Mouse (Mus musculus): Measurements from ENCODE around the gene Sars2. TPM values are rescaled to one million over a fixed set of nuclear protein-coding genes. Genes with fewer than 3 reads are reported as not detected.

The Sars2 gene
- polyA plus RNA-seq, 1 experiment, result 22.5 TPM

- Histone ChIP-seq H3K9me3 (replicated peaks; ENCODE audit: control insufficient read depth, insufficient read depth, low read length, poor library complexity, severe bottlenecking) (no peaks in the 10 kb centered on the region), H3K36me3 (ENCODE audit: control insufficient read depth, insufficient read depth, low read length, poor library complexity, severe bottlenecking) (0 out of 2 replicates have a peak, but pooled peaks cover 8% of the 10 kb centered on the region), H3K27ac (ENCODE audit: insufficient read depth, low read length) (no peak overlapping the region), H3K4me3 (ENCODE audit: low read depth, low read length) (no peak overlapping the region), H3K27me3 (ENCODE audit: control insufficient read depth, insufficient read depth, low read length, poor library complexity, severe bottlenecking) (no peaks in the 10 kb centered on the region), H3K4me1 (ENCODE audit: control insufficient read depth, insufficient read depth, low read length) (no peaks in the 10 kb centered on the region), H3K9ac (ENCODE audit: low read depth, poor library complexity, severe bottlenecking) (no peak overlapping the region)
- TF ChIP-seq CTCF (IDR thresholded peaks at IDR 0.05; ENCODE audit: low read depth, low read length) (no peak), EP300 (IDR thresholded peaks at IDR 0.05; ENCODE audit: insufficient read depth, low read depth, low read length) (no peak), POLR2A (IDR thresholded peaks at IDR 0.05; ENCODE audit: insufficient read depth, low read length) (no peak)
Measured at GRCm38 (mm10) chr7:28749935-28750334, 8.1 kb downstream of the Sars2 start.

- TF ChIP-seq POLR2A (IDR thresholded peaks at IDR 0.05; ENCODE audit: insufficient read depth, low read length), result no peak
- no peak for TF ChIP-seq CTCF (IDR thresholded peaks at IDR 0.05; ENCODE audit: low read depth, low read length)
- no peak for TF ChIP-seq EP300 (IDR thresholded peaks at IDR 0.05; ENCODE audit: insufficient read depth, low read depth, low read length)
- Histone ChIP-seq H3K27ac (ENCODE audit: insufficient read depth, low read length) (no peak within 1 kb of the TSS), H3K4me1 (ENCODE audit: control insufficient read depth, insufficient read depth, low read length) (no peaks in the 10 kb centered on the region), H3K9me3 (replicated peaks; ENCODE audit: control insufficient read depth, insufficient read depth, low read length, poor library complexity, severe bottlenecking) (no peaks in the 10 kb centered on the region), H3K9ac (ENCODE audit: low read depth, poor library complexity, severe bottlenecking) (no peak within 1 kb of the TSS), H3K27me3 (ENCODE audit: control insufficient read depth, insufficient read depth, low read length, poor library complexity, severe bottlenecking) (no peaks in the 10 kb centered on the region), H3K36me3 (ENCODE audit: control insufficient read depth, insufficient read depth, low read length, poor library complexity, severe bottlenecking) (no peaks in the 10 kb centered on the region), H3K4me3 (ENCODE audit: low read depth, low read length) (peak within 1 kb of the TSS; percentile 58)
Measured at GRCm38 (mm10) chr7:28756079-28756478, 14.3 kb downstream of the Sars2 start, which contains the start of gene Ccer2. Gene Ccer2 (plus strand): TSS chr7:28756174.

GRCm38 (mm10) chr7:28758623-28759022 is 16.8 kb downstream of the Sars2 start:
- H3K36me3 ChIP-seq (ENCODE audit: control insufficient read depth, insufficient read depth, low read length, poor library complexity, severe bottlenecking), result no peaks in the 10 kb centered on the region
- TF ChIP-seq CTCF (IDR thresholded peaks at IDR 0.05; ENCODE audit: low read depth, low read length), result no peak
- no peak for TF ChIP-seq POLR2A (IDR thresholded peaks at IDR 0.05; ENCODE audit: insufficient read depth, low read length)
- TF ChIP-seq EP300 (IDR thresholded peaks at IDR 0.05; ENCODE audit: insufficient read depth, low read depth, low read length), result no peak
- H3K9me3 ChIP-seq (replicated peaks; ENCODE audit: control insufficient read depth, insufficient read depth, low read length, poor library complexity, severe bottlenecking), result no peaks in the 10 kb centered on the region

GRCm38 (mm10) chr7:28761907-28762306 is 20.1 kb downstream of the Sars2 start:
- TF ChIP-seq EP300 (IDR thresholded peaks at IDR 0.05; ENCODE audit: insufficient read depth, low read depth, low read length), result no peak
- TF ChIP-seq POLR2A (IDR thresholded peaks at IDR 0.05; ENCODE audit: insufficient read depth, low read length), result no peak
- no peak for TF ChIP-seq CTCF (IDR thresholded peaks at IDR 0.05; ENCODE audit: low read depth, low read length)
- Histone ChIP-seq H3K27me3 (ENCODE audit: control insufficient read depth, insufficient read depth, low read length, poor library complexity, severe bottlenecking) (no peaks in the 10 kb centered on the region), H3K9me3 (replicated peaks; ENCODE audit: control insufficient read depth, insufficient read depth, low read length, poor library complexity, severe bottlenecking) (no peaks in the 10 kb centered on the region), H3K36me3 (ENCODE audit: control insufficient read depth, insufficient read depth, low read length, poor library complexity, severe bottlenecking) (no peaks in the 10 kb centered on the region), H3K4me3 (ENCODE audit: low read depth, low read length) (no peak overlapping the region), H3K27ac (ENCODE audit: insufficient read depth, low read length) (no peak overlapping the region), H3K9ac (ENCODE audit: low read depth, poor library complexity, severe bottlenecking) (no peak overlapping the region), H3K4me1 (ENCODE audit: control insufficient read depth, insufficient read depth, low read length) (peaks cover 2% of the 10 kb centered on the region)

More at GRCm38 (mm10) chr7:28758623-28759022, 16.8 kb downstream of the Sars2 start:
- Histone ChIP-seq H3K4me3 (ENCODE audit: low read depth, low read length) (no peak overlapping the region), H3K27ac (ENCODE audit: insufficient read depth, low read length) (no peak overlapping the region), H3K27me3 (ENCODE audit: control insufficient read depth, insufficient read depth, low read length, poor library complexity, severe bottlenecking) (no peaks in the 10 kb centered on the region), H3K4me1 (ENCODE audit: control insufficient read depth, insufficient read depth, low read length) (no peaks in the 10 kb centered on the region), H3K9ac (ENCODE audit: low read depth, poor library complexity, severe bottlenecking) (no peak overlapping the region)

GRCm38 (mm10) chr7:28765211-28765610 is 23.4 kb downstream of the Sars2 start:
- H3K27ac ChIP-seq (ENCODE audit: insufficient read depth, low read length), result no peak overlapping the region
- no peaks in the 10 kb centered on the region for H3K36me3 ChIP-seq (ENCODE audit: control insufficient read depth, insufficient read depth, low read length, poor library complexity, severe bottlenecking)
- H3K9me3 ChIP-seq (replicated peaks; ENCODE audit: control insufficient read depth, insufficient read depth, low read length, poor library complexity, severe bottlenecking), result no peaks in the 10 kb centered on the region
- peak overlapping the region; percentile 41; the same call in 1 of the 2 replicates for H3K4me3 ChIP-seq (ENCODE audit: low read depth, low read length)
- H3K9ac ChIP-seq (ENCODE audit: low read depth, poor library complexity, severe bottlenecking), result peak overlapping the region; percentile 72; the same call in 1 of the 2 replicates
- TF ChIP-seq CTCF (IDR thresholded peaks at IDR 0.05; ENCODE audit: low read depth, low read length) (no peak), POLR2A (IDR thresholded peaks at IDR 0.05; ENCODE audit: insufficient read depth, low read length) (no peak)
- H3K27me3 ChIP-seq (ENCODE audit: control insufficient read depth, insufficient read depth, low read length, poor library complexity, severe bottlenecking), result no peaks in the 10 kb centered on the region
- peaks cover 2% of the 10 kb centered on the region for H3K4me1 ChIP-seq (ENCODE audit: control insufficient read depth, insufficient read depth, low read length)

- TF ChIP-seq EP300 (IDR thresholded peaks at IDR 0.05; ENCODE audit: insufficient read depth, low read depth, low read length), result no peak
- no peak for TF ChIP-seq POLR2A (IDR thresholded peaks at IDR 0.05; ENCODE audit: insufficient read depth, low read length)
- TF ChIP-seq CTCF (IDR thresholded peaks at IDR 0.05; ENCODE audit: low read depth, low read length), result no peak
- Histone ChIP-seq H3K36me3 (ENCODE audit: control insufficient read depth, insufficient read depth, low read length, poor library complexity, severe bottlenecking) (no peaks in the 10 kb centered on the region), H3K4me3 (ENCODE audit: low read depth, low read length) (peak within 1 kb of the TSS; percentile 91), H3K9ac (ENCODE audit: low read depth, poor library complexity, severe bottlenecking) (peak within 1 kb of the TSS; percentile 72), H3K27ac (ENCODE audit: insufficient read depth, low read length) (no peak within 1 kb of the TSS), H3K9me3 (replicated peaks; ENCODE audit: control insufficient read depth, insufficient read depth, low read length, poor library complexity, severe bottlenecking) (no peaks in the 10 kb centered on the region), H3K4me1 (ENCODE audit: control insufficient read depth, insufficient read depth, low read length) (peaks cover 2% of the 10 kb centered on the region), H3K27me3 (ENCODE audit: control insufficient read depth, insufficient read depth, low read length, poor library complexity, severe bottlenecking) (no peaks in the 10 kb centered on the region)
Measured at GRCm38 (mm10) chr7:28766173-28766879, 24.5 kb downstream of the Sars2 start, which contains the start of gene Sirt2. Gene Sirt2 (plus strand): TSS chr7:28766735.
